14 mouse cellular contexts compared by ENCODE assay signal in the genomic region with DNA sequence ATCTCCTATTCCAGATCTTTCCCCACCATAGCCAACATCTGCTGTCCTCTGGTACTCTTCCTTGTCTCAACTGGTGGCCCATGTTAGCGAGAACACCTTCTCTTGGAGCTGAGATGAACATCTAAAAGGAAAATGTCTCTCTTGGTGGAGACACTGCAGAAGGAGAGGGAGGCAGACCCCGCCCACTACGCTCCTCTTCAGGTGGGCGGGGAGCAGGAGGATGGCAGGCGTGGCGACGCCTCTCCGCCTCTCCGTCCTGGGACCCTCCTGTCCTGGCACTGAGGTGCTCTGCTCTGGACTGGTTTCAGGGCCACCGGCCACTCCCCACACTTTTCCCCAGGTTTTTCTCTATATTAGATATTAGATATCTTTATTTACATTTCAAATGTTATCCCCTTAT. TPM values are rescaled to one million over a fixed set of nuclear protein-coding genes. Genes with fewer than 3 reads are reported as not detected.
"Had no signal": no experiment of that assay in that cellular context is flagged by ENCODE, and none has a peak within 500 bp of the region (broad histone marks: within the 10 kb centered on the region; RNA-seq: fewer than 3 reads in every experiment).

No protein-coding gene starts in this region.

- DNase-seq: liver, embryonic 13.5 days; liver, postnatal 0 days; lung, adult 2 months; lung, postnatal 14 days; lung, postnatal 36 days; midbrain, embryonic 14.5 days; right cerebral cortex, adult 18-20 months; right cerebral cortex, postnatal 25 days; right cerebral cortex, postnatal 4 days; thymus, adult 2 months; thymus, postnatal 25 days; thymus, postnatal 4 days had no signal

RNA-seq across cellular contexts. Expression of a gene that starts 3.1 kb away (rescaled TPM):
- total RNA-seq: megakaryocyte progenitor cell, adult 5-6 weeks; monocyte, adult 5-6 weeks had no signal
